Mouse (Mus musculus) small intestine, adult 2 months (tissue): ENCODE data around the gene Nsun4. TPM values are rescaled to one million over a fixed set of nuclear protein-coding genes. Genes with fewer than 3 reads are reported as not detected.

Experiments used
- H3K27ac ChIP-seq: fragments of 200-500 bp; 2 replicates; pipeline ENCODE4 v1.5.1; 2012; ENCODE audit warnings: low read depth, low read length, control low read depth, inconsistent platforms; ENCODE audit not compliant: insufficient read depth
- H3K27me3 ChIP-seq: fragments of 200-500 bp; 2 replicates; pipeline ENCODE4 v1.6.1; 2012; ENCODE audit warnings: mild to moderate bottlenecking, moderate library complexity, low read length, inconsistent platforms; ENCODE audit not compliant: control insufficient read depth, insufficient read depth
- H3K36me3 ChIP-seq: fragments of 200-500 bp; 2 replicates; pipeline ENCODE4 v1.6.1; 2012; ENCODE audit warnings: mild to moderate bottlenecking, low read length, control low read depth, inconsistent platforms; ENCODE audit not compliant: control insufficient read depth, insufficient read depth
- H3K4me1 ChIP-seq: fragments of 200-500 bp; 2 replicates; pipeline ENCODE4 v1.6.1; 2012; ENCODE audit warnings: low read length, inconsistent platforms, mixed read lengths; ENCODE audit not compliant: control insufficient read depth, insufficient read depth, insufficient read length
- H3K4me3 ChIP-seq: fragments of 200-500 bp; 2 replicates; pipeline ENCODE4 v1.5.1; 2012; ENCODE audit warnings: low read depth, mild to moderate bottlenecking, control low read depth, inconsistent platforms, low read length, moderate library complexity
- CTCF ChIP-seq: fragments of 200-500 bp; IDR thresholded peaks from 2 replicates; pipeline ENCODE4 v1.5.1; 2012; ENCODE audit warnings: low read depth, mild to moderate bottlenecking, control low read depth, inconsistent platforms, low read length, moderate library complexity, mixed read lengths; ENCODE audit not compliant: insufficient replicate concordance, insufficient read length; ENCODE audit errors: extremely low read depth
- POLR2A ChIP-seq: fragments of 200-500 bp; IDR thresholded peaks from 2 replicates; pipeline ENCODE4 v1.6.1; 2012; ENCODE audit warnings: low read depth, mild to moderate bottlenecking, control low read depth, inconsistent platforms, low read length, moderate library complexity
- WGBS: fragments of 180-500 bp; shearing (Covaris S2); methylation state at CpG from one replicate; pipeline ENCODE4 v1.1.7; 2018; 5-methylcytosine and 5-hydroxymethylcytosine counted together
- polyA plus RNA-seq: library from polyadenylated mRNA; depleted of rRNA; stranded (reverse); fragments of >200 nt; gene quantifications from 2 replicates; pipeline ENCODE4 v1.2.3, GENCODE M21; 2012

Gene Nsun4
- polyA plus RNA-seq, 1 experiment = 3.7 TPM

DNA sequence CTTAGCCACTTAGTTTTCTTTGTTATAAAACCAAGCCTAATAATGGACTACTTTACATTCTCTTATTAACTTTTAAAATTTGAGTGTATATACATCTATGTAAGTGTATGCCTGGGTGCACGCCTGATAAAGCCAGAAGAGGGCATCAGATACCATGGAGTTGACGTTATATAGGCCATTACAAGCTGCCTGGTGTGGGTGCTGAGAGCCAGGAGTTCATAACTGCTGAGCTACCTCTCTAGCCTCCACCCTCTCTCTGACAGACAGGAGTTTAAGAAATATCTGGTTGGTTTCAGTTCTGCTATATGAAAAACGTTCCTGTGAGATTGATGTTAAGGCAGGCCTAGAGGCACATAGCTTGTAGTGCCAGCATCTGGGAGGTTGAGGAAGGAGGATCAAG is 11.5 kb downstream of the Nsun4 start:
- H3K36me3 ChIP-seq = peaks cover 25% of the 10 kb centered on the region

DNA sequence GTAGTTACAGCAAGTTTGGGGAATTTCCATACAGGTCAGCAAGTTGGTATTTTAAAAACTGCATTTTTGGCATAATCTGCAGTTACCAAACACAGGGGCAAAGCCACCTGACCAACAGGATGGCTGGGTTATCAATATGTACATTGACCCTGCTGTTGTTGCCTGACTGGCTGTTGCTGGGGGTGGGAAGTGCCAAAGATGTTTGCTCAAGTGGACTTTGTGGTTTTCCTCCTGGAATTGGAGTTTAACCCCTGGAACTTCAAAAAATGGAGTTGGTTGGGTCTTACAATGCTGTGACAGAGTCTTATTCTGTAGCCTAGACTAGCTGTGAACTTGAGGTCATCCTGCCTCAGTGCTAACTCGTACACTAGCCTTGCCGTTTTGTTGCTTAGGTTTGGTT is 13.2 kb downstream of the Nsun4 start:
- WGBS = 61% methylated on average over 2 of the region's 2 CpGs
- no peak overlapping the region for H3K4me3 ChIP-seq
- H3K27ac ChIP-seq = peak overlapping the region; percentile 75
- no peaks in the 10 kb centered on the region for H3K27me3 ChIP-seq
- peaks cover 12% of the 10 kb centered on the region; the same call in 1 of the 2 replicates for H3K4me1 ChIP-seq
- H3K36me3 ChIP-seq = peaks cover 27% of the 10 kb centered on the region
- TF ChIP-seq CTCF (no peak), POLR2A (no peak)

More for the DNA sequence above, 11.5 kb downstream of the Nsun4 start:
- Histone ChIP-seq H3K27me3 (no peaks in the 10 kb centered on the region), H3K4me3 (no peak overlapping the region), H3K27ac (no peak overlapping the region), H3K4me1 (peaks cover 12% of the 10 kb centered on the region; the same call in 1 of the 2 replicates)
- TF ChIP-seq CTCF (no peak), POLR2A (no peak)
- 71% methylated on average over 3 of the region's 3 CpGs for WGBS

DNA sequence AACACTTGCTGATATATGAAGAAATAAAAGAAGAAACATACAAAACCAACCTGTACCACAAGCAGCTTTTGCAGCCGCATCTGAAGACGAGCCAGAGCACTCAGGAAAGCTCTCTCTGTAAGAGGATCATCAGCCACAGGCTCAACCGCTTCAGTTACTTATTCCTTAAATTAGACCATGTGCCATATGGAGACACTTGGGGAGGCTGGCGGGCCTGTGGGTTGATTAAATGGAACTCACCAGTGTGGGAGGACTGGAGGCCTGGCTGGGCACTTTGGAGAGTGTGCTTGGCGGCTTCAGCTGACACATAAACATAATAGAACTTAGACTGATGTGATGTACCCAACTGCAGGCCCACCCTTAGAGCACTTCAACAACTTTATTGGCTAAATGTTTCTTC is 20.3 kb downstream of the Nsun4 start:
- H3K27ac ChIP-seq = no peak overlapping the region
- TF ChIP-seq POLR2A (no peak), CTCF (no peak)
- H3K27me3 ChIP-seq = no peaks in the 10 kb centered on the region
- peaks cover 29% of the 10 kb centered on the region for H3K36me3 ChIP-seq
- H3K4me3 ChIP-seq = no peak overlapping the region
- 92% methylated on average over 5 of the region's 5 CpGs for whole genome bisulfite sequencing
- H3K4me1 ChIP-seq = no peaks in the 10 kb centered on the region

DNA sequence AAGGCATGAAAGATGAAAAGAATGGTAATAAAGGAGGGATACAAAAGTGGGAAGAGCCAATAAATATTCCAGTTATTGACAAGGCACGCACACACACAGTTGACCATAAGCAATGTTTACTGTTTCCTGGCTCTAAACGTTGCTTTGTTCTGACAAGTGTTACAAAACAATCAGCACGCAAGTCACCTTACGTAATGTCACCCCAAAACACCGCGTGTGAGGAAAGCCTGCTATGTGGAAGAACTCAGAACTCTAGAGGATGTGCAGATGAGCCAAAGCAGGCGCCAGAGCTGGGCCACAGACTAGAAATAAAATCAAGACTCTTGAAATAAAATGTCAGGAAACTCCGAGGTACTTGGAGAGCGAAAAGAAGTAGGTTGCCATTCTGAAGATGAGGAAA is 20.8 kb downstream of the Nsun4 start:
- Histone ChIP-seq H3K27ac (no peak overlapping the region), H3K27me3 (no peaks in the 10 kb centered on the region), H3K4me3 (no peak overlapping the region), H3K36me3 (peaks cover 29% of the 10 kb centered on the region), H3K4me1 (no peaks in the 10 kb centered on the region)
- no peak for TF ChIP-seq POLR2A
- WGBS = 90% methylated on average over 9 of the region's 9 CpGs

DNA sequence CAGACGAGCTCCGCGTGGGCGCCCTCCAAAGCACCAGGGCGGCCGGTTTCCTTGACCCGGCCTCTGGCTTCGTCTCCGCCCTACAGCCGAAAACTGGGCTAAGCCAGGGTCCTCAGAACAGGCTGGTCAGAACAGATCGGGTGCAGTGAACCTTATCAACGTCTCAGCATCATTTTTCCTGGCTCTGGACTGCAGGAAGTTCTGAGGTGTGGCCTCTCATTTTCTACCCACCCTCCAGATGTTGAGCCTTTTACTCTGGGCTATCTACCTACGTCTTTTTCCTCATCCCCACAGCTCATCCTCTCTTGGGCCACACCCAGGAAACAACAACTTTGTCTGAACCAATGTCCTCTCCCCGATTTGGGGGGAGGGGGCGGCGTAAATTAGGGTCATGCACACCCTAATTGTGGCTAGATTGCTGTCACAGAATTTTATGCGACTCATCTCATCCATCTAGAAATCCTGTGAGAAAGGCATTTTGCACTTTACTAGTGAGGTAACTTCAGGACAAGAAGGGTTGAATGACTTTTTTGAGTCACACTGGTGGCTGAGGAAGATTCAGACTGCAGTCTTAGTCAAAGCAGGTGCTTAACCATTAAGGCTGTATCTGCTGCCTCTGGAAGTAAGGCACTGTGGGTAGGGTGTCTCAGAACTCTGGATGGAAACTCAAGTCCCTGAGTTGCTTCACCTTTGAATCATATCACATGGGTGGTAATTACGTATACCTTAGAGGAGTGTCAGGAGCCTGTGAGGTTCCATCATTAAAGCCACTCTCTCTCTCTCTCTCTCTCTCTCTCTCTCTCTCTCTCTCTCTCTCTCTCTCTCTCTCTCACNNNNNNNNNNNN is 35.6 kb downstream of the Nsun4 start, which contains the start of gene Faah:
Gene Faah (minus strand): TSS at position 25 of the 845 bp plus-strand sequence.
- H3K27me3 ChIP-seq = no peaks in the 10 kb centered on the region
- WGBS = 6% methylated on average over 18 of the region's 18 CpGs
- H3K4me3 ChIP-seq = peak within 1 kb of the TSS; percentile 93
- peak within 1 kb of the TSS; percentile 93 for H3K27ac ChIP-seq
- H3K36me3 ChIP-seq = peaks cover 1% of the 10 kb centered on the region
- TF ChIP-seq CTCF (no peak), POLR2A (0 out of 2 replicates have a peak, but pooled peaks have one; percentile 5)
- H3K4me1 ChIP-seq = peaks cover 15% of the 10 kb centered on the region; the same call in 1 of the 2 replicates

DNA sequence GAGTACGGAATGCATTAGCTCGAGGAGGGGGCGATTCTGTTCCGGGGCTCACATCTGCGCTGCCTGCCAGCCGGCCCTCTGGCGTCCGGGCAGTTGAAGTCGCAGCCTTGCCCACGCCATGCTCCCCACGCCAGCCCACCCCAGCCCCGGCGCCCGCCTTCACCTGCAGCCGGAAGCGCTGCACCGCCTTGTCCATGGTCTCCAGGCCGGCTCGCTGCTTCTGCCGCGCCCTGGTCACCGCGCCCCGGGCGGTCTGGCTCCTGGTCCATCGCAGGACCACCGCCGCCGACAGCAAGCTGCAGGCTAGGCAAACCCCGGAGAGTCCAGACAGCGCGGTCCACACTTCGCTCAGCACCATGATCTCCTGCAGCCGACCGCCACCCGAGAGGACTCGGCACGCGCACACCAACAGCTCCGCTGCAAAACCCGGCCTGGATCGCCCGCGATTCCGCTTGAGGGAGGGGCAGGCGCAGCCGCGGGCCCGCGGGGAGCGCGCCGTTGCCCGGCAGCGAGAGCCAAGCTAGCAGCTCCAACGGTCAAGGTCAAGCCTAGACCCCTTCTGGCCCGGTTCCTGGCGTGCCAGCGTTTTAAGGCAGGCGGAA is 36.3 kb downstream of the Nsun4 start:
- H3K27ac ChIP-seq = peak overlapping the region; percentile 93
- WGBS = under 1% methylated on average over 60 of the region's 60 CpGs
- peaks cover 1% of the 10 kb centered on the region for H3K36me3 ChIP-seq
- H3K4me1 ChIP-seq = peaks cover 18% of the 10 kb centered on the region; the same call in 1 of the 2 replicates
- peak overlapping the region; percentile 93 for H3K4me3 ChIP-seq
- no peaks in the 10 kb centered on the region for H3K27me3 ChIP-seq
- TF ChIP-seq CTCF = no peak
- peak; percentile 31; the same call in 1 of the 2 replicates for TF ChIP-seq POLR2A

DNA sequence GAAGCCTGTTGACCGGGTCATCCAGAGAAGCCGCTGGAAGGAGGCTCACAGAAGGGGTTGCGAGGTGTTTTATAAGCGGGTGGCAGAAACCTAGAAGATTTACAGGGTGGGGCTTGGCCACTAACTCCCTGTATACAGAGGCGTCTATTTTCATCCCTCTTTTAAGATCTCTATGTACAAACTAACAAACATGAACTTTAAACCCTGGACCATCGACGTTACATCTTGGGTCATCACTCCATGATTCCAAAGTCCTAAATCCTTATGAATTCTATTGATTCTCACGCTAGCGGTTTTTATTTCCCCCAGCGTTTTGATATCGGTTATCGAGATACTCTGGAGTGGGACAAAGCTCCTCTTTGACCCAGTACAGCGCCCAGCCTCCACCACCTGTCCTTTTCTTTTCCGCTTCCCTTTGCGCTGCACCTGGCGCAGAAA is 36.8 kb downstream of the Nsun4 start:
- peak overlapping the region; percentile 93 for H3K4me3 ChIP-seq
- H3K36me3 ChIP-seq = peaks cover 3% of the 10 kb centered on the region
- H3K27me3 ChIP-seq = no peaks in the 10 kb centered on the region
- H3K27ac ChIP-seq = peak overlapping the region; percentile 93
- peaks cover 22% of the 10 kb centered on the region; the same call in 1 of the 2 replicates for H3K4me1 ChIP-seq
- 4% methylated on average over 16 of the region's 16 CpGs for WGBS
- no peak for TF ChIP-seq CTCF
- no peak; the same call in 1 of the 2 replicates for TF ChIP-seq POLR2A
